Mouse (Mus musculus) myocyte (in vitro differentiated cells): ENCODE data around the gene Selenoo. TPM values are rescaled to one million over a fixed set of nuclear protein-coding genes. Genes with fewer than 3 reads are reported as not detected.

Experiments
- H3K27me3 ChIP-seq: one replicate; pipeline ENCODE4 v1.6.1; 2011; ENCODE audit not compliant: control insufficient read depth, insufficient read depth, insufficient read length
- H3K36me3 ChIP-seq: one replicate; pipeline ENCODE4 v1.6.1; 2011; ENCODE audit not compliant: control insufficient read depth, insufficient read depth
- H3K4me2 ChIP-seq: one replicate; pipeline ENCODE4 v1.6.1; 2011; ENCODE audit warnings: low read depth, control low read depth
- H3K4me3 ChIP-seq: one replicate; pipeline ENCODE4 v1.5.1; 2011; ENCODE audit warnings: mild to moderate bottlenecking, control low read depth, moderate library complexity
- H3K79me2 ChIP-seq: one replicate; pipeline ENCODE4 v1.6.1; 2011; ENCODE audit not compliant: control insufficient read depth, insufficient read depth
- H3ac ChIP-seq: one replicate; pipeline ENCODE4 v1.6.1; 2011; ENCODE audit not compliant: control insufficient read depth, insufficient read length
- CEBPB ChIP-seq: IDR thresholded peaks from 2 replicates; pipeline ENCODE4 v1.6.1; 2011; ENCODE audit warnings: mild to moderate bottlenecking, moderate library complexity; ENCODE audit not compliant: poor library complexity, insufficient read depth, severe bottlenecking
- E2F4 ChIP-seq: IDR thresholded peaks from one replicate; pipeline ENCODE4 v1.6.1; 2011; ENCODE audit warnings: mild to moderate bottlenecking, control low read depth, moderate library complexity; ENCODE audit not compliant: insufficient read depth
- MAX ChIP-seq: IDR thresholded peaks from one replicate; pipeline ENCODE4 v1.6.1; 2011; ENCODE audit warnings: low read depth, mild to moderate bottlenecking, control low read depth
- MYOD1 ChIP-seq, 3 experiments: IDR thresholded peaks; one replicate each; pipeline ENCODE4 v1.6.1; 2011; ENCODE audit warnings: control low read depth in 2 of 3, low read depth in 2 of 3, mild to moderate bottlenecking in 2 of 3, moderate library complexity in 1 of 3; ENCODE audit not compliant: insufficient read length in 2 of 3, control insufficient read depth in 1 of 3
- MYOG ChIP-seq, 3 experiments: IDR thresholded peaks; one replicate each; pipeline ENCODE4 v1.6.1; 2011; ENCODE audit warnings: control low read depth in 2 of 3, low read depth in 2 of 3, mild to moderate bottlenecking in 2 of 3; ENCODE audit not compliant: insufficient read length in 2 of 3, control insufficient read depth in 1 of 3, insufficient read depth in 1 of 3
- POLR2A ChIP-seq: IDR thresholded peaks from one replicate; pipeline ENCODE4 v1.6.1; 2011; ENCODE audit warnings: low read depth, mild to moderate bottlenecking, control low read depth, moderate library complexity; ENCODE audit not compliant: insufficient read length
- POLR2AphosphoS2 ChIP-seq: IDR thresholded peaks from one replicate; pipeline ENCODE4 v1.6.1; 2011; ENCODE audit warnings: low read depth, control low read depth; ENCODE audit not compliant: insufficient read length
- REST ChIP-seq: IDR thresholded peaks from one replicate; pipeline ENCODE4 v1.6.1; 2011; ENCODE audit warnings: mild to moderate bottlenecking, control low read depth, moderate library complexity; ENCODE audit not compliant: insufficient read depth, insufficient read length
- SRF ChIP-seq: IDR thresholded peaks from one replicate; pipeline ENCODE4 v1.6.1; 2011; ENCODE audit warnings: low read depth; ENCODE audit not compliant: control insufficient read depth, insufficient read length
- TCF12 ChIP-seq: IDR thresholded peaks from one replicate; pipeline ENCODE4 v1.6.1; 2011; ENCODE audit warnings: mild to moderate bottlenecking, control low read depth; ENCODE audit not compliant: poor library complexity, insufficient read depth, severe bottlenecking
- TCF3 ChIP-seq: IDR thresholded peaks from one replicate; pipeline ENCODE4 v1.6.1; 2011; ENCODE audit warnings: low read depth, control low read depth; ENCODE audit not compliant: insufficient read length
- USF1 ChIP-seq: IDR thresholded peaks from one replicate; pipeline ENCODE4 v1.6.1; 2011; ENCODE audit warnings: low read depth, mild to moderate bottlenecking, control low read depth, moderate library complexity
- polyA plus RNA-seq: library from polyadenylated mRNA; unstranded; fragments of >200 nt; fragmentation: generic; extraction: Trizol; gene quantifications from one replicate; pipeline ENCODE4 v1.2.1, GENCODE M21; 2012; ENCODE audit warnings: missing spikeins

The Selenoo gene
- polyA plus RNA-seq, 1 experiment, result 23.8 TPM

GRCm38 (mm10) chr15:89141905-89142304 lies 53.0 kb downstream of the Selenoo start:
- Histone ChIP-seq H3K36me3 (no peaks in the 10 kb centered on the region), H3K27me3 (no peaks in the 10 kb centered on the region), H3K4me2 (no peak overlapping the region), H3K79me2 (no peaks in the 10 kb centered on the region), H3ac (no peak overlapping the region), H3K4me3 (no peak overlapping the region)
- TF ChIP-seq E2F4, result no peak
- TF ChIP-seq CEBPB, result no peak
- no peak for TF ChIP-seq MAX
- TF ChIP-seq POLR2AphosphoS2, result no peak
- no peak for TF ChIP-seq TCF12
- no peak for TF ChIP-seq SRF

- no peaks in the 10 kb centered on the region for H3K27me3 ChIP-seq
Measured at GRCm38 (mm10) chr15:89143134-89143533, 54.2 kb downstream of the Selenoo start.

GRCm38 (mm10) chr15:89144965-89145364 lies 56.1 kb downstream of the Selenoo start:
- H3K27me3 ChIP-seq, result no peaks in the 10 kb centered on the region
- no peaks in the 10 kb centered on the region for H3K36me3 ChIP-seq
- H3K4me2 ChIP-seq, result no peak overlapping the region
- H3K4me3 ChIP-seq, result no peak overlapping the region
- no peaks in the 10 kb centered on the region for H3K79me2 ChIP-seq
- no peak for TF ChIP-seq POLR2A
- TF ChIP-seq MYOD1 (IDR thresholded peaks at IDR 0.05; ENCODE audit: control insufficient read depth in 1 of 3, insufficient read length in 2 of 3, low read depth in 2 of 3), result no peak
- no peak for TF ChIP-seq REST
- TF ChIP-seq E2F4, result no peak
- no peak for TF ChIP-seq MAX
- TF ChIP-seq TCF12, result no peak
- no peak for TF ChIP-seq USF1
- no peak for TF ChIP-seq CEBPB
- TF ChIP-seq TCF3, result no peak
- TF ChIP-seq POLR2AphosphoS2, result no peak
- no peak overlapping the region for H3ac ChIP-seq

More at GRCm38 (mm10) chr15:89143134-89143533, 54.2 kb downstream of the Selenoo start:
- no peak overlapping the region for H3K4me2 ChIP-seq
- H3K79me2 ChIP-seq, result no peaks in the 10 kb centered on the region
- H3K36me3 ChIP-seq, result no peaks in the 10 kb centered on the region
- TF ChIP-seq MYOG (IDR thresholded peaks at IDR 0.05; ENCODE audit: control insufficient read depth in 1 of 3, insufficient read depth in 1 of 3, insufficient read length in 2 of 3, low read depth in 2 of 3) (no peak), SRF (no peak), TCF12 (no peak), REST (no peak), CEBPB (no peak), TCF3 (no peak)
- H3ac ChIP-seq, result no peak overlapping the region
- H3K4me3 ChIP-seq, result no peak overlapping the region

- H3K79me2 ChIP-seq, result no peaks in the 10 kb centered on the region
- no peaks in the 10 kb centered on the region for H3K36me3 ChIP-seq
- no peak overlapping the region for H3K4me3 ChIP-seq
- no peak for TF ChIP-seq CEBPB
- no peak for TF ChIP-seq SRF
- no peak for TF ChIP-seq TCF3
- no peak for TF ChIP-seq MYOG (IDR thresholded peaks at IDR 0.05; ENCODE audit: control insufficient read depth in 1 of 3, insufficient read depth in 1 of 3, insufficient read length in 2 of 3, low read depth in 2 of 3)
- no peak for TF ChIP-seq POLR2AphosphoS2
- no peak for TF ChIP-seq MAX
- no peak for TF ChIP-seq USF1
- TF ChIP-seq POLR2A, result no peak
- TF ChIP-seq REST, result no peak
- no peak for TF ChIP-seq TCF12
- no peak for TF ChIP-seq E2F4
- TF ChIP-seq MYOD1 (IDR thresholded peaks at IDR 0.05; ENCODE audit: control insufficient read depth in 1 of 3, insufficient read length in 2 of 3, low read depth in 2 of 3), result no peak
- no peaks in the 10 kb centered on the region for H3K27me3 ChIP-seq
- no peak overlapping the region for H3ac ChIP-seq
- H3K4me2 ChIP-seq, result no peak overlapping the region
Measured at GRCm38 (mm10) chr15:89145813-89146350, 57.0 kb downstream of the Selenoo start.

- Histone ChIP-seq H3K79me2 (no peaks in the 10 kb centered on the region), H3K36me3 (no peaks in the 10 kb centered on the region), H3K4me2 (no peak overlapping the region), H3K4me3 (no peak overlapping the region), H3ac (no peak overlapping the region), H3K27me3 (no peaks in the 10 kb centered on the region)
- TF ChIP-seq POLR2AphosphoS2 (no peak), SRF (no peak), CEBPB (no peak), USF1 (no peak), TCF3 (no peak), MYOD1 (IDR thresholded peaks at IDR 0.05; ENCODE audit: control insufficient read depth in 1 of 3, insufficient read length in 2 of 3, low read depth in 2 of 3) (no peak), POLR2A (no peak), TCF12 (no peak), E2F4 (no peak), REST (no peak), MAX (no peak), MYOG (IDR thresholded peaks at IDR 0.05; ENCODE audit: control insufficient read depth in 1 of 3, insufficient read depth in 1 of 3, insufficient read length in 2 of 3, low read depth in 2 of 3) (no peak)
Measured at GRCm38 (mm10) chr15:89146537-89146936, 57.7 kb downstream of the Selenoo start.
